Mouse (Mus musculus) embryonic facial prominence, embryonic 11.5 days (tissue): ENCODE results near the gene Slc22a2. TPM values are rescaled to one million over a fixed set of nuclear protein-coding genes. Genes with fewer than 3 reads are reported as not detected.
A peak's percentile ranks its signal among the peaks of the same experiment; 100 is the strongest.
"Not testable (repeated sequence)": the region's sequence is repeated elsewhere in the genome, so short reads cannot be mapped to it uniquely, and the experiment has no call there.

Source experiments
- ATAC-seq: fragments of 200-750 bp; cut with Nextera tagmentation; replicated peaks from 2 replicates; pipeline ENCODE4 v1.8.0; 2017; ENCODE audit warnings: low read depth; ENCODE audit not compliant: insufficient number of reproducible peaks, low FRiP score, low TSS enrichment
- DNase-seq: peaks from one replicate; pipeline ENCODE4 v3.0.0-alpha.2; 2015; ENCODE audit warnings: low spot score
- H3K27ac ChIP-seq: fragments of 300-500 bp; sonication (generic); replicated peaks from 2 replicates; pipeline ENCODE4 v1.5.1; 2014; ENCODE audit warnings: mild to moderate bottlenecking, low read depth, low read length, control low read depth
- H3K27me3 ChIP-seq: fragments of 300-500 bp; sonication (generic); 2 replicates; pipeline ENCODE4 v1.6.1; 2014; ENCODE audit warnings: mild to moderate bottlenecking, low read length, moderate library complexity, mixed read lengths; ENCODE audit not compliant: control insufficient read depth, insufficient read depth
- H3K36me3 ChIP-seq: fragments of 300-500 bp; sonication (generic); replicated peaks from 2 replicates; pipeline ENCODE4 v1.6.1; 2014; ENCODE audit warnings: low read depth, mild to moderate bottlenecking, low read length, moderate library complexity, mixed read lengths; ENCODE audit not compliant: control insufficient read depth, insufficient read depth
- H3K4me1 ChIP-seq: fragments of 300-500 bp; sonication (generic); 2 replicates; pipeline ENCODE4 v1.6.1; 2014; ENCODE audit warnings: low read length, mixed read lengths; ENCODE audit not compliant: control insufficient read depth, insufficient read depth
- H3K4me2 ChIP-seq: fragments of 300-500 bp; sonication (generic); 2 replicates; pipeline ENCODE4 v1.6.1; 2014; ENCODE audit warnings: low read depth, mild to moderate bottlenecking, control low read depth, low read length, moderate library complexity
- H3K4me3 ChIP-seq: fragments of 300-500 bp; sonication (generic); 2 replicates; pipeline ENCODE4 v1.5.1; 2014; ENCODE audit warnings: low read depth, low read length, control low read depth
- H3K9ac ChIP-seq: fragments of 300-500 bp; sonication (generic); replicated peaks from 2 replicates; pipeline ENCODE4 v1.6.1; 2014; ENCODE audit warnings: mild to moderate bottlenecking, control low read depth, low read length
- H3K9me3 ChIP-seq: fragments of 300-500 bp; sonication (generic); replicated peaks from 2 replicates; pipeline ENCODE4 v1.6.1; 2016; ENCODE audit warnings: mild to moderate bottlenecking, low read length, inconsistent platforms, mixed read lengths; ENCODE audit not compliant: control insufficient read depth
- WGBS: fragments of 180-500 bp; shearing (Covaris S2); extraction: QIAGEN DNeasy Blood & Tissue Kit; methylation state at CpG from one replicate; pipeline ENCODE4 v1.1.7; 2014; 5-methylcytosine and 5-hydroxymethylcytosine counted together
- polyA plus RNA-seq: library from polyadenylated mRNA; unstranded; fragments of >200 nt; fragmentation: Nextera tagmentation; extraction: Ambion mirVana; gene quantifications from 2 replicates; pipeline ENCODE4 v1.2.1, GENCODE M21; 2014

The Slc22a2 gene
- not detected in 2 replicates for polyA plus RNA-seq

- no peak within 1 kb of the TSS for H3K4me2 ChIP-seq
- H3K27ac ChIP-seq: no peak within 1 kb of the TSS
- H3K36me3 ChIP-seq: no peaks in the 10 kb centered on the region
- H3K9me3 ChIP-seq: no peaks in the 10 kb centered on the region
- H3K4me1 ChIP-seq: no peaks in the 10 kb centered on the region
- ATAC-seq (no peak), DNase-seq (no peak)
- no peaks in the 10 kb centered on the region for H3K27me3 ChIP-seq
- WGBS: 62% methylated on average over 10 of the region's 10 CpGs
- H3K4me3 ChIP-seq: no peak within 1 kb of the TSS
- H3K9ac ChIP-seq: no peak within 1 kb of the TSS
Observed at GRCm38 (mm10) chr17:12583991-12584390, at the start of gene Slc22a2. TSS of gene Slc22a2 (plus strand) at chr17:12584132.

- DNase-seq (peak; percentile 84), ATAC-seq (no peak; the same call in 1 of the 2 replicates)
- H3K4me3 ChIP-seq: no peak overlapping the region
- no peaks in the 10 kb centered on the region; the same call in 1 of the 2 replicates for H3K4me1 ChIP-seq
- H3K27ac ChIP-seq: no peak overlapping the region
- no peaks in the 10 kb centered on the region for H3K36me3 ChIP-seq
- no peaks in the 10 kb centered on the region for H3K9me3 ChIP-seq
- no peaks in the 10 kb centered on the region for H3K27me3 ChIP-seq
- WGBS: 57% methylated on average over 13 of the region's 13 CpGs
- H3K9ac ChIP-seq: no peak overlapping the region
- H3K4me2 ChIP-seq: no peak overlapping the region
Observed at GRCm38 (mm10) chr17:12534353-12535145, 49.4 kb upstream of the Slc22a2 start.

GRCm38 (mm10) chr17:12562215-12562614 is 21.7 kb upstream of the Slc22a2 start:
- no peaks in the 10 kb centered on the region for H3K27me3 ChIP-seq
- no peak overlapping the region for H3K4me3 ChIP-seq
- H3K4me1 ChIP-seq: no peaks in the 10 kb centered on the region
- ATAC-seq (no peak), DNase-seq (no peak)
- H3K36me3 ChIP-seq: no peaks in the 10 kb centered on the region
- H3K4me2 ChIP-seq: no peak overlapping the region
- H3K27ac ChIP-seq: no peak overlapping the region
- no peak overlapping the region for H3K9ac ChIP-seq
- 87% methylated on average over 4 of the region's 4 CpGs for WGBS
- H3K9me3 ChIP-seq: no peaks in the 10 kb centered on the region

GRCm38 (mm10) chr17:12564481-12565000 is 19.4 kb upstream of the Slc22a2 start:
- H3K9me3 ChIP-seq, H3K4me1 ChIP-seq, H3K27me3 ChIP-seq, H3K4me3 ChIP-seq, DNase-seq, H3K36me3 ChIP-seq, ATAC-seq, H3K4me2 ChIP-seq, H3K27ac ChIP-seq, H3K9ac ChIP-seq: not testable (repeated sequence)
- WGBS: 81% methylated on average over 6 of the region's 6 CpGs

- 94% methylated on average over 6 of the region's 6 CpGs for WGBS
Observed at GRCm38 (mm10) chr17:12565443-12565842, 18.5 kb upstream of the Slc22a2 start.

GRCm38 (mm10) chr17:12571316-12571715 is 12.6 kb upstream of the Slc22a2 start:
- H3K27ac ChIP-seq: no peak overlapping the region
- WGBS: 87% methylated on average over 6 of the region's 6 CpGs
- H3K4me2 ChIP-seq: no peak overlapping the region
- no peaks in the 10 kb centered on the region for H3K4me1 ChIP-seq
- ATAC-seq: no peak
- H3K9me3 ChIP-seq: no peaks in the 10 kb centered on the region
- H3K9ac ChIP-seq: no peak overlapping the region
- H3K4me3 ChIP-seq: no peak overlapping the region
- H3K27me3 ChIP-seq: no peaks in the 10 kb centered on the region
- no peaks in the 10 kb centered on the region for H3K36me3 ChIP-seq
- no peak for DNase-seq

More at GRCm38 (mm10) chr17:12565443-12565842, 18.5 kb upstream of the Slc22a2 start:
- H3K27ac ChIP-seq: no peak overlapping the region
- H3K9me3 ChIP-seq: no peaks in the 10 kb centered on the region
- no peak overlapping the region for H3K4me3 ChIP-seq
- ATAC-seq: no peak
- DNase-seq: no peak
- H3K36me3 ChIP-seq: no peaks in the 10 kb centered on the region
- no peaks in the 10 kb centered on the region for H3K4me1 ChIP-seq
- H3K9ac ChIP-seq: no peak overlapping the region
- no peak overlapping the region for H3K4me2 ChIP-seq
- H3K27me3 ChIP-seq: no peaks in the 10 kb centered on the region

- H3K27me3 ChIP-seq: no peaks in the 10 kb centered on the region
- no peak overlapping the region for H3K9ac ChIP-seq
- no peaks in the 10 kb centered on the region for H3K9me3 ChIP-seq
- WGBS: 72% methylated on average over 9 of the region's 9 CpGs
- no peak overlapping the region for H3K4me2 ChIP-seq
- no peaks in the 10 kb centered on the region for H3K4me1 ChIP-seq
- no peak overlapping the region for H3K4me3 ChIP-seq
- no peaks in the 10 kb centered on the region for H3K36me3 ChIP-seq
- DNase-seq (no peak), ATAC-seq (no peak)
- H3K27ac ChIP-seq: no peak overlapping the region
Observed at GRCm38 (mm10) chr17:12571924-12572463, 11.9 kb upstream of the Slc22a2 start.

GRCm38 (mm10) chr17:12575391-12575790 is 8.5 kb upstream of the Slc22a2 start:
- Histone ChIP-seq H3K4me2 (no peak overlapping the region), H3K4me1 (no peaks in the 10 kb centered on the region), H3K9me3 (no peaks in the 10 kb centered on the region), H3K36me3 (no peaks in the 10 kb centered on the region), H3K27me3 (no peaks in the 10 kb centered on the region), H3K9ac (no peak overlapping the region), H3K4me3 (no peak overlapping the region), H3K27ac (no peak overlapping the region)
- WGBS: 85% methylated on average over 6 of the region's 6 CpGs
- no peak for DNase-seq
- ATAC-seq: no peak
